Mouse (Mus musculus): ENCODE data around the gene Olfr322. TPM values are rescaled to one million over a fixed set of nuclear protein-coding genes. Genes with fewer than 3 reads are reported as not detected.

Olfr322 gene
- polyA plus RNA-seq (2012; rRNA removed), result 0.21 TPM in 1 of 2 replicates, not detected in the other

DNA sequence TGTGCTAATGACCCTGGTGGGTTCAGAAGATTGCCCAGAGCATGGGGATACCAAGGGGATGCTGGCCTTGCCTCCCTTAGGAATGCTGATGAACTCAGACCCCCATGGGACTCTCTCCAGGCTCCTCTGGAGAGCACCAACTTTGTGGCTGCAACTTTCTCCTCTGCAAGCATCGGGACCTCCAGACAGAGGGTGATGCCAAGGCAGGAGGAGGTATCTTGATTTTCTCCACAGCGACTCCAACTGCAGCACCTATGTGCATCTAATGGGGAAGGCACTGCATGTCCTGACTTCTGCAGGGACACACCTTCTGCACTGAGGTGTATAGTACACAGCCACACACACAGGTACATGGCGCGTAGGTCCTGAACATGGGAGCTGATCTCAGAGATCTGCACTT is at the start of gene Olfr322:
Gene Olfr322 (plus strand): TSS at position 187 of the 400 bp plus-strand sequence.
- WGBS, result 81% methylated on average over 4 of the region's 4 CpGs
- no peak within 1 kb of the TSS for H3K27ac ChIP-seq (ENCODE audit: insufficient read depth, low read length)
- no peak within 1 kb of the TSS for H3K4me3 ChIP-seq (ENCODE audit: extremely low read depth, insufficient read depth, insufficient read length)
- TF ChIP-seq POLR2A (IDR thresholded peaks at IDR 0.05; ENCODE audit: low read depth, low read length), result no peak
- no peaks in the 10 kb centered on the region for H3K4me1 ChIP-seq (ENCODE audit: control insufficient read depth, insufficient read depth, insufficient read length)
- no peaks in the 10 kb centered on the region for H3K36me3 ChIP-seq (ENCODE audit: control insufficient read depth, insufficient read depth, low read length)
- DNase-seq (ENCODE audit: low read depth in 1 of 2, low spot score in 2 of 2), result no peak
- no peaks in the 10 kb centered on the region for H3K27me3 ChIP-seq (ENCODE audit: control insufficient read depth, insufficient read depth, low read length)

DNA sequence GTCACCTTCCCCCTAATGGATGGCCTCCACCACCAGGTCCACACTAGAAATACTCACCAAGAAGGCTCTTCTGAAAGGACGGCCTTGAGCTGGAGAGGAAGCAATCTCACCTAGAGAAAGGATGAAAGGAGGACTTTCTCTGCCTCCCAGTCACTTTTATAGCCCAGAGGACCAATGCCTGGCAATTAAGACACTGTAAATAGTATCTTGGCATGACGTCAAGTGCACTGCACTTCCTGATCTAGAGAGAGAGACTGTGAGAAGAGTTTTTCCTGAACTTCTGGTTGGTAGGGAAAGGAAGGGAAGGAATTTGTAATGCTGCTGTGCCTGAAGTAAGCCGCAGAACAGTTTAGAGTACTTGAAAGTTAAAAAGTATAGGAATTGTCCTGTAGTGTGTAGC is 45.2 kb upstream of the Olfr322 start:
- Histone ChIP-seq H3K4me3 (ENCODE audit: extremely low read depth, insufficient read depth, insufficient read length) (no peak overlapping the region), H3K27me3 (ENCODE audit: control insufficient read depth, insufficient read depth, low read length) (no peaks in the 10 kb centered on the region), H3K4me1 (ENCODE audit: control insufficient read depth, insufficient read depth, insufficient read length) (no peaks in the 10 kb centered on the region), H3K27ac (ENCODE audit: insufficient read depth, low read length) (no peak overlapping the region), H3K36me3 (ENCODE audit: control insufficient read depth, insufficient read depth, low read length) (no peaks in the 10 kb centered on the region)
- DNase-seq (ENCODE audit: low read depth in 1 of 2, low spot score in 2 of 2), result no peak
- TF ChIP-seq CTCF (IDR thresholded peaks at IDR 0.05; ENCODE audit: extremely low read depth, insufficient read depth, insufficient read length, insufficient replicate concordance) (no peak), POLR2A (IDR thresholded peaks at IDR 0.05; ENCODE audit: low read depth, low read length) (no peak)
- WGBS, result 59% methylated on average over 3 of the region's 3 CpGs

DNA sequence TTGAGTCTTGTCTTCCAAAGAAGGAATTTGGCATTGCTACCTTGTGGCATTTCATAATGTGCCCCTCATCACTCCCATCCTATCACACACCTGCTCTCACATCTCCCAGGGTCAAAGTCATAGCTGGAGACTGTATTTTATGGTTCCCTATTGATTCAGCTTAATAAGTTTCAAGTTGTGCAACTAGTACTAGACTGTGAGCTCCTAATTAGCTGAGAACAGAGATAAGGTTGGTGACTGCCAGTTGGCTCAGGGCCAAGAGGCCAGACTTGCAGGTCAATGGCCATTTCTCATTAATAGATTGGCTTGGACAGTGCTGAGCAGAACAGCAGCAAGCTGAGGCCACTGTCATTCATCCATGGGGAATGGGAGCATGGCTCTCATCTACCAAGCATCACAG is 44.1 kb upstream of the Olfr322 start:
- no peaks in the 10 kb centered on the region for H3K4me1 ChIP-seq (ENCODE audit: control insufficient read depth, insufficient read depth, insufficient read length)
- no peaks in the 10 kb centered on the region for H3K36me3 ChIP-seq (ENCODE audit: control insufficient read depth, insufficient read depth, low read length)
- no peak for DNase-seq (ENCODE audit: low read depth in 1 of 2, low spot score in 2 of 2)
- H3K27me3 ChIP-seq (ENCODE audit: control insufficient read depth, insufficient read depth, low read length), result no peaks in the 10 kb centered on the region
- no peak overlapping the region for H3K4me3 ChIP-seq (ENCODE audit: extremely low read depth, insufficient read depth, insufficient read length)
- H3K27ac ChIP-seq (ENCODE audit: insufficient read depth, low read length), result no peak overlapping the region
- TF ChIP-seq POLR2A (IDR thresholded peaks at IDR 0.05; ENCODE audit: low read depth, low read length) (no peak), CTCF (IDR thresholded peaks at IDR 0.05; ENCODE audit: extremely low read depth, insufficient read depth, insufficient read length, insufficient replicate concordance) (no peak)

DNA sequence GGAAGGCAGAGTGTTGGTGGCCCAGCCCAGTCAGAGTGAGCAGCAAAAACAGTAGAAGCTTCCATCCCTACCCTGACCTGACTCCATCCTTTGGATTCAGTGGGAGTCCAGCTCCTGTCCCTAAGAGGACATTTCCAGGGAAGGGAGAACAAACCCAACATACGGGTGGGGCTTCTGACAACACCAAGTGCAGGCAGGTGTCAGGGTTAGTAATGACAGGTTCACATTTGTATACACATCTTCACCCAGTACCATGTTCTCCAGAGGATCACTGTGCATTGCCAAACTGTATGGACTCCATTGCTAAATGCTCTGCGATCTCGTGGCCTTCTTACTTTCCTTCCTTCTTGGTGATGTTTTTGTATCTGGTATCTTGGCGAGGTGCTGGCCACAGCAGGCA is 42.6 kb upstream of the Olfr322 start, which contains the start of gene 2210407C18Rik:
Gene 2210407C18Rik (minus strand): TSS at position 101 of the 400 bp plus-strand sequence.
- Histone ChIP-seq H3K4me1 (ENCODE audit: control insufficient read depth, insufficient read depth, insufficient read length) (no peaks in the 10 kb centered on the region), H3K27me3 (ENCODE audit: control insufficient read depth, insufficient read depth, low read length) (no peaks in the 10 kb centered on the region), H3K36me3 (ENCODE audit: control insufficient read depth, insufficient read depth, low read length) (no peaks in the 10 kb centered on the region), H3K27ac (ENCODE audit: insufficient read depth, low read length) (no peak within 1 kb of the TSS), H3K4me3 (ENCODE audit: extremely low read depth, insufficient read depth, insufficient read length) (no peak within 1 kb of the TSS)
- TF ChIP-seq CTCF (IDR thresholded peaks at IDR 0.05; ENCODE audit: extremely low read depth, insufficient read depth, insufficient read length, insufficient replicate concordance) (no peak), POLR2A (IDR thresholded peaks at IDR 0.05; ENCODE audit: low read depth, low read length) (no peak)
- DNase-seq (ENCODE audit: low read depth in 1 of 2, low spot score in 2 of 2), result no peak
- 91% methylated on average over 4 of the region's 4 CpGs for WGBS

- H3K27ac ChIP-seq (ENCODE audit: insufficient read depth, low read length), result no peak overlapping the region
- no peaks in the 10 kb centered on the region for H3K4me1 ChIP-seq (ENCODE audit: control insufficient read depth, insufficient read depth, insufficient read length)
- no peaks in the 10 kb centered on the region for H3K36me3 ChIP-seq (ENCODE audit: control insufficient read depth, insufficient read depth, low read length)
- 81% methylated on average over 3 of the region's 3 CpGs for WGBS
- no peaks in the 10 kb centered on the region for H3K27me3 ChIP-seq (ENCODE audit: control insufficient read depth, insufficient read depth, low read length)
- no peak for DNase-seq (ENCODE audit: low read depth in 1 of 2, low spot score in 2 of 2)
- no peak for TF ChIP-seq CTCF (IDR thresholded peaks at IDR 0.05; ENCODE audit: extremely low read depth, insufficient read depth, insufficient read length, insufficient replicate concordance)
- TF ChIP-seq POLR2A (IDR thresholded peaks at IDR 0.05; ENCODE audit: low read depth, low read length), result no peak
- no peak overlapping the region for H3K4me3 ChIP-seq (ENCODE audit: extremely low read depth, insufficient read depth, insufficient read length)
Observed at GRCm38 (mm10) chr11:58618369-58618768, 40.2 kb upstream of the Olfr322 start.

GRCm38 (mm10) chr11:58618793-58619192 is 39.8 kb upstream of the Olfr322 start:
- DNase-seq (ENCODE audit: low read depth in 1 of 2, low spot score in 2 of 2), result no peak
- H3K27ac ChIP-seq (ENCODE audit: insufficient read depth, low read length), result no peak overlapping the region
- H3K27me3 ChIP-seq (ENCODE audit: control insufficient read depth, insufficient read depth, low read length), result no peaks in the 10 kb centered on the region
- no peaks in the 10 kb centered on the region for H3K4me1 ChIP-seq (ENCODE audit: control insufficient read depth, insufficient read depth, insufficient read length)
- 75% methylated on average over 6 of the region's 6 CpGs for WGBS
- no peaks in the 10 kb centered on the region for H3K36me3 ChIP-seq (ENCODE audit: control insufficient read depth, insufficient read depth, low read length)
- no peak overlapping the region for H3K4me3 ChIP-seq (ENCODE audit: extremely low read depth, insufficient read depth, insufficient read length)
- TF ChIP-seq CTCF (IDR thresholded peaks at IDR 0.05; ENCODE audit: extremely low read depth, insufficient read depth, insufficient read length, insufficient replicate concordance), result no peak

DNA sequence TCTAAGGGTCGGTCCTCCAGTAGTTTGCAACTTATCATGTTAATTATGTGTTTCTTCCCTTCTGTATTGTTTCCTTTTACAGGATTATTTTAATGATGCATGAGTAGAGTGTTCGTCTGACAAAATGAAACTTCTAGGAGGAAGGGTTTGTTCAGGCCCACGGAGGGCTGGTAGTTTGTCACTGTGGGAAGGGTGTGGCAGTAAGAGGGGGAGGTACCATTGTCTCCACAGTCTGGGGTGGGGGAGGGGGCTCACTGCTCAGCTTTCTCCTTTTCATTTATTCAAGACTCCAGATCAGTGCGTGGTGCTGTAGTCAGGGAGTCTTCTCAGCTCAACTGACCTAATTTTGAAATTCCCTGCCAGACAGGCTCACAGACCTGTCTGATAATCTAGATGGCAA is 32.4 kb upstream of the Olfr322 start:
- H3K4me1 ChIP-seq (ENCODE audit: control insufficient read depth, insufficient read depth, insufficient read length), result no peaks in the 10 kb centered on the region
- no peaks in the 10 kb centered on the region for H3K36me3 ChIP-seq (ENCODE audit: control insufficient read depth, insufficient read depth, low read length)
- no peaks in the 10 kb centered on the region for H3K27me3 ChIP-seq (ENCODE audit: control insufficient read depth, insufficient read depth, low read length)
- no peak for DNase-seq (ENCODE audit: low read depth in 1 of 2, low spot score in 2 of 2)
- H3K4me3 ChIP-seq (ENCODE audit: extremely low read depth, insufficient read depth, insufficient read length), result no peak overlapping the region
- no peak overlapping the region for H3K27ac ChIP-seq (ENCODE audit: insufficient read depth, low read length)
- WGBS, result 48% methylated on average over 4 of the region's 4 CpGs
- TF ChIP-seq POLR2A (IDR thresholded peaks at IDR 0.05; ENCODE audit: low read depth, low read length) (no peak), CTCF (IDR thresholded peaks at IDR 0.05; ENCODE audit: extremely low read depth, insufficient read depth, insufficient read length, insufficient replicate concordance) (no peak)

Data from spleen, adult 2 months (tissue).